Mouse (Mus musculus) CD4-positive naive resting alpha-beta T cell, adult 76 days (primary cell): ENCODE results near the gene Tmem115. TPM values are rescaled to one million over a fixed set of nuclear protein-coding genes. Genes with fewer than 3 reads are reported as not detected.

Experiments used
- total RNA-seq: library from RNA; stranded (reverse); gene quantifications from one replicate; pipeline ENCODE4 v1.2.4, GENCODE M21; 2023

Tmem115 gene
- 24.4 TPM for total RNA-seq

DNA sequence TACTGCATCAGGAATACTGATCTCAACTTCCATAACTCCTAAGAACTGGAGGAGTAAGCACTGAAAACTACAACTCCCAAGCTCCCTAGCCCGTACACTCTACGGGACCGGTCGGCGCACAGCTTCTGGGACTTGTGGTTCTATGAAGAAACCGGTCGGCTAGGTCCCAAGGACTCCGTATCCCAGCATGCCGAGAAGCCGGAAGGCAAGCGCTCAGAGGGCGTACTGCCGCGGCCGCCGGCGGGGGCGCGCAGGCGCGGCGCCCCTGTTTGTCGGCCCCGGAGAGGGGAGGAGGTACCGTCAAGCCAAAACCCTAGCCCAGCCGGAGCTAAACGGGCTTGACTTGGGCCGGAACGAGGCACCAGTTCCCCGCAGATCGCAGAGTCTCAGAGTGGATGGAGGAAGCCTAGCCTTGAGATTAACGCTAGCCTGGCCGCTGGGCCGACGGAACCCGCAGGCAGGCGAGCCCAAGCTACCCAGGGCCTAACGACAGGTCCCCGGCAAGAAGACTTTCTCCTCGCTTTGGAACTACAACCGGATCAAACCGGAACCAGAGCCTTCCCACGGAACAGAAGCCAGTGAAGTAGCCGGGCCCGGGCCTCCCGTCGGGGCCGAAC, at the start of gene Tmem115:
TSS of gene Tmem115 (plus strand) at position 155 of the 617 bp plus-strand sequence.

DNA sequence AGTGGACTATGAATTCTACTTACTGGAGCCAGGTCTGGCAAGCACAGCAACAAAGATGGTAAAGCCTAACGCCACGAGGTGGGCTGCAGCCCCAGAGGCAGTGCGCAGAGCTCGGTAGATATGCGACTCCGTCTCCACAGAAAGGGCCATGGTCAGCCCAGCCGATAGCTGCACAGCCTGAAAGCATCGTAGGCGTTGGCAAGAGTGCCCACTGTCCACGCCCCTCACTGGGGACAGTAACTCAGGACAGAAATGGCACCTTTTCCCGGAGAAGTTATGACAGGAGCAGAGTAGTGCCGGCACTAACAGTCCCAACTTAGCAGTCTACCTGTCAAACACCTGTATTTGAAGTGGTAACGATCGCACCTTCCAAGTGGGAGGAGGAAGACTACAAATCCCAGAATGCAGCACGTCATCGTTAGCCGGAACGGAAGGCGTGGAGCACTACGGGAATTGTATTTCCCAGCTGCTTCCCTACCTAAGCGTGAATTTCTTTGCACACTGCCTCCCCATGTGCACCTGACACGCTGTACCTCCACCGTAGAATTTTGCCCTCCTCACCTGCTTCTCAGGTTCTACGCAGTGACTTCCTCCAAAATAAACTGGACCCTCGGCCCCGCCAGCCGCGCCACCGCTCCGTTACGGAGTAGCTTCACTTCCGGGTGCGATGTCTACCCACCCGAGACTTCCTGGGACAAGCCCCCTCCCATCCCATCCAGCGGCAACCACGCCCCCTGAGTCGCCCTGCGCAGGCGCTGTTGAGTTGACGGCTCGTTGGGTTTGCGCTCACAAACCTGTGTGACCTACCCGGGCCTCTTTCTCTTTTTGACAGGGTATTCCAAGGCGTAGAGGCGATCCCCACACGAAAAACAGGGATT, 8.0 kb downstream of the Tmem115 start, which contains the start of the genes Cyb561d2 and Nprl2:
TSS of gene Cyb561d2 (minus strand) at position 720 of the 878 bp plus-strand sequence.
TSS of gene Nprl2 (plus strand) at position 753 of the 878 bp plus-strand sequence.

DNA sequence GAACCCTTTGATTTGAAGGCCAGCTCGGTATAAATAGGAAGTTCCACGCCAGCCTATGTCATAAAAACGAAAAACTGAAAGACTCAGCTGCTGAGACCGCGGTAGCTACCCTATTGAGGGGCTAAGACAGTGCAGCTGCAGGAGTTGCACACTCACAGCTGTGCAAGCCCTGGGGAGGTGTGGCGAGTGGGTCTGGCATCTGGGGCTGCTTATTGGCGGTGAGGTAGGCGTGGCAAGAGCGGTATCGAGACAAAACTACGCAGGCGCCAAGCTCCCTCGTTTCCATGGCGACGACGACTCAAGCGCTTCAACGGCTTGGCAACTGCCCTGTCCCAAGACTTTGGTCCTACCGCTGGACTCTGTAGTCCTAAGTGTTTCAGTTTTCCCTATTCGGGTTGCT, 13.3 kb downstream of the Tmem115 start, which contains the start of gene Zmynd10:
TSS of gene Zmynd10 (plus strand) at position 273 of the 400 bp plus-strand sequence.

DNA sequence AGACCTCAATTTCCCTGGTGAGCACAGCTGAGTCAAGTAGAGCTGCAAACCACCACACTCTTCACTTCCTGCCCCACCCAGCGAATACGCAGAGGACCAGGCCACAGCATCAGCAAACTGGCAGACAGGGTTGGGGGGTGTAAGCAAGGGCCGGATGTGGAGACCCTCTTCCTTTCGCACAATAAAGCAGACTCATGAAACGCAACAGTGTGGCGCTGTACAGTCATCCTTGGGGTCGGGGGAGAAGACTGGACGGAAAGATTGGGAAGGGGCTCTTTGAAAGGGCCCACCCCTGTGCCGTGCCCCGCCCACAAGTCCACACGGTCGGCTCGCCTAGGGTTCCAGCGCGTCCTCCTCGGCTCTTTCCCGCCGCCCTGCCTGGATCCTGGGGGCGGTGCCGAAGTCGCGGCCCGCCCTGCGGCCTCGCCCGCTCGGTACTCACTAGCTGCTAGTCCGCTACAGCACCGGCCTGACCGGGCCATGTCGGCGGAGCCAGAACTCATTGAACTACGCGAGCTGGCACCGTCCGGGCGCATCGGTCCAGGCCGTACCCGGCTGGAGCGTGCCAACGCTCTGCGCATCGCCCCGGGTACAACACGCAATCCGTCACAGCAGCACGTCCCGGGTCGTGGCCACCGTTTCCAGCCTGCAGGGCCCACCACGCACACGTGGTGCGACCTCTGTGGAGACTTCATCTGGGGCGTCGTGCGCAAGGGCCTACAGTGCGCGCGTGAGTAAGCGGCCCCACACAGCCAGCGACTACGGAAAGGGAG, 17.6 kb downstream of the Tmem115 start, which contains the start of gene Rassf1:
TSS of gene Rassf1 (plus strand) at position 439 of the 773 bp plus-strand sequence.

DNA sequence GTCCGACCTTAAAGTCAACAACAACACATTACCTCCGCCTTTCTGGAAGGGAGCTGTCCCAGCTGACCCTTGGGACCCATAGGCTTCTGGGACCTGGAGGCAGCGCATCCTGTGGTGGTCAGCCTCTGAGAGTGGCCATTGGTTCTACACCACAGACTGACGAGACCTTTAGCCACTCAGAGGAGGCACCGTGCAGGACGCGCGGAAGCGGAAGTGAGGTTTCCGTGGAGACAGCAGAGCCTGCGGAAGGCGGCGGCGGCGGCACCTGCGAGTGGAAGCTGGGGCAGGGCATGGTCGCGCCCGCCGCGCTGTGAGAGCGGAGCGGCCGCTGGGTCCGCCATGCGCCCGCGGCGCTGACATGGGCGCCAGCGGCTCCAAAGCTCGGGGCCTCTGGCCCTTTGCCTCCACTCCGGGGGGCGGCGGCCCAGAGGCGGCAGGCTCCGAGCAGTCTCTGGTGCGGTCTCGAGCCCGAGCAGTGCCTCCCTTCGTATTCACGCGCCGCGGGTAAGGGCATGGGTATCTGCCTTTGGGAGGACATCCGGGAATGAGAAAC, 29.4 kb downstream of the Tmem115 start, which contains the start of gene Tusc2:
TSS of gene Tusc2 (plus strand) at position 227 of the 553 bp plus-strand sequence.

DNA sequence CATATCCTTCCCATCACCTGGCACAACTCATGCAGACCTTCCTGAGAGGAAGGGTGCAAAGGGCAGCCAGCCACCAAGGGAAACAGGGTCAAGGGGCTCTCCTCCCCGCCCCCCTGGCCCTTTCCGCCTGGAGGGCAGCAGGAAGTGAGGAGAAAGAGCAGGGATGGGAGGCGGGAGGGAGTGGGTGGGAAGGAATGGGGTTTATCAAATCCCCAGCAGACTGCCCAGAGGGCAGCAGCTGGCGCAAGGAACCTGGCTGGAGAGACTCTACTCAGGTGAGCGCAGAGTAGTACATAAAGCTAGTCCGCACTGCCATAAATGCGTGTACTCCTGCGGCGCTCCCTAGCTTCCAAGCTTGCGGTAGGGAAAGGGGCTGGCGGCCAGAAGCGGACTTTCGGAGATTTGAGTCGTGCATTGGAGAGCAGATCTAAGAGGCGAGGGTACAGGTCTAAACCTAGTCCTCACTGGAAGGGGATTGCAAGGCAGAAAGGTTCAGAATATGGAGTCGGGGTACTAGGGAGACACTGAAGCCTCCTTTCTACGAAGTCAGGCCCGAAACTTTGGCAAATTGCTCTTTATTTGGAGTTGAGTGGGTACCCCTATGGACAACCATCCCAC, 34.1 kb downstream of the Tmem115 start, which contains the start of gene Hyal2:
TSS of gene Hyal2 (plus strand) at position 244 of the 618 bp plus-strand sequence.

DNA sequence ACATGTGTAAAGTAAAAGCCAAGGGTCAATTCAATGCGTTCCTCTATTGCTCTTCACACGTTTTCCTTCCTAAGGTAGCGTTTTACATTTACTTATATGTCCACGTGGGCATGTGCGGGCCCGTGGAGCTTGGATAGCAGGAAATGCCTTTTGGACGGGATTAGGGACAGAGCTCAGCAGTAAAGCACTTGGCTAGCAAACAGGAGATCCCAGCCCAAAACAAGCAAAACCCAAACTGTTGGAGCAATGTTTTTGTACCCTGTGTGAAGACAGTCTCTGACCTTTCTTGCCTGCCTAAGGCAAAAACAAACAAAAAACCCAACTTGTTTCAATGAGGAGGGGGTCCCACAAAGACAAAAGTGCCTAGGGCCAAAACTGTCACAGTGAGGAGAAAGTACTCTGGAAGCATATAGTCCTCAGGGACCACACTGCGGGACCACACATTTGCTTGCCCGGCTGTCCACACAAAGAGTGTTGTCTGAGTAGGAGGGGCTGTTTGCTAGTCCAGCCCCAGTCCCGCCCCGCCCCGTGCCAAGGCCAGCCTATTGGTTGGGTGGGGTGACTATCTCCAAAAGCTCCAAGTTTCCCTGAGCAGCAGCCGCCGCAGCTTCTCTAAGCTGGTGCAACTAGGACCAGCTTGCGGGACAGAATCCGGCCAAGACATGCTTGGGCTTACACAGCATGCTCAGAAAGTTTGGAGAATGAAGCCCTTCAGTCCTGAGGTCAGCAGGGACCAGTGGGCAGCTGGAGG, 42.8 kb downstream of the Tmem115 start, which contains the start of gene Hyal1:
TSS of gene Hyal1 (plus strand) at position 571 of the 751 bp plus-strand sequence.

DNA sequence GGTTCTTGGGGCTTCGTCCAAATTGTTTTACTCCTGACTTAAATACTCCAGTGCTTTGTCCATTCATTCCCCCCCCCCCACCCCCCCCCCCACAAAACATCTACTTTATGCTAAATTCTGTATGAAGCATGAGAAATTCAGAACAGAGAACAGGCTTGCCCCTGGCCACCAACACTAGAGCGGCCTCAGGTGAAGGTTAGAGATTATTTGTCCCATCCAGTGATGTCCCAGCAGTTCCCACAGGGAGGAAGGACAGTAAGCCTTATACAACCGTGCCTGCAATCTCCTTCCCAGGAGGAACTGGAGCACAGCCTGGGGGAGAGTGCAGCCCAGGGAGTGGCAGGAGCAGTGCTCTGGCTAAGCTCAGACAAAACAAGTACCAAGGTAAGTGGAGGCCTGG, 44.8 kb downstream of the Tmem115 start, which contains the start of gene Naa80:
TSS of gene Naa80 (plus strand) at position 301 of the 400 bp plus-strand sequence.

DNA sequence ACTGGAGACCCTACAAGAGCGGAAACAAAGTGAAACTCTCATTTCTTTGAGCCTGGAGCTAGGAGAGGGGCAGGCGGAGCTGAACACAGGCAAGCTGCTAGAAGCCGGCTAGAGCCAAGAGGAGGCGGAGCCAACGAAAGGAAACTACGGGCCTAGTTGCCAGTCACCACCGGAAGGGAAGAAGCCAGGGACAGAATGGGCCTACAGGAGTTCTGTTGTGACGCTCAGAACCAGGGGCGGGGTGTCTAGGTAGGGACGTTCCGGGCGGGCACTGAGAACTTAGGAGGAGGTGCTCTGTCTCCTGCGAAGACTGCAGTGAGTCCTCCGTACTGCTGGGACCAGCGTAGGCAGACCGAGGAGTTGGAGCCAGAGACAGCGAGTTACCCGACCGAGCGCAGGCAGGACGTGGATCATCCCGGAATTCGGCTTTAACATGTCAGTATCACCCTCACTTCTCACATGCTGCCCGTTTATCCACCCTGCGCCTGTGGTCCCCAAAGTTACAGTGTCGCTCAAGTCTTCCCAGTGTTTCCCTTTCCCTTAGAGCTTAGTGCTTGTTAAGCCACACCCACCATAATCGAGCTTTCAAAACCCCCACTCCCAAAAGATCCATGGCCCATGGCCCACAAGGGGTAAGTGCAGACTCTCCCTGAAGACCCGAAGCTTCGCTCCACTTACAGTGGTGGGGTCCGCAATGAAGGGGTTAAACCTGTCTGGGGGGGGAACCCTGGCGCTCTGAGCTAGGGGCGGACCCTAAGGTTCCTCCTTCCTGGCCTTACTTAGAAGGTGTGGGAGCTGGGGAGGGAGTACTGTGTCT, 47.0 kb downstream of the Tmem115 start, which contains the start of gene Hyal3:
TSS of gene Hyal3 (plus strand) at position 318 of the 817 bp plus-strand sequence.

DNA sequence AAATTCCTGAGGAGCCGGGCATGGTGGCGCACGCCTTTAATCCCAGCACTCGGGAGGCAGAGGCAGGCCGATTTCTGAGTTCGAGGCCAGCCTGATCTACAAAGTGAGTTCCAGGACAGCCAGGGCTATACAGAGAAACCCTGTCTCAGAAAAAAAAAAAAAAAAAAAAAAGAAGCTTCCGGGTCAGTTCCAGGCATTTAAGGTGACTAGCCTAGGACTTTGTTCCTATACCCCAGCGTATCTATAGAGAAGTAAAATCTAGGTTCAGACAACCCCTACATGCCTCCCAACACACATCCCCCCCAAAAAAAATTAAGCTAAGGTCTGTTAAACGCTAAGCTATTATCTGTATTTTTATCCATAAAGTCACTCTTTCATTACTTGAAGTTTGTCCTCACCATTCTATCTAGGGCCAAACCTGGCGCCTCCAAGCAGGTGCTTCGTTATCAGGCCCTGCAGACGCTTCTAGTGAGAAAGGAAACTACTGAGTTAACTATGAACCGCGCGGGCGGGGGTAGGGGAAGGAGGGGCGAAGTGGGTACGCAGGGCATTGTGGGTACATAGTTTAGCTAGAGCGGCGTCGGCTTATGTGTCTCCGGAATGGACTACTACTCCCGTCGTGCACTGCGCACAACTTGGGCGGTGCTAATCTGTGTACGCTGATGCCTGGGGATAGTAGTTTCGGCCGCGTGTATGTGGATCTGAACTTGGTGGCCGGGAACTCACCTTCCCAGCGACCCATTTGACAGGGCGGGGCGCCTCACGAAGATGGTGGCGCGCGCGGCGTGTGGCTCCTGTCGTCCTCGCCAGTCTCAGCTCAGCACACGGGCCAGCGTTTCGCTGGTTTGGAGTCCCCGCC, 53.5 kb downstream of the Tmem115 start, which contains the start of gene Ifrd2:
TSS of gene Ifrd2 (plus strand) at position 669 of the 859 bp plus-strand sequence.

Other genes with a start within 250 kb of the Tmem115 start
- gene Mapkapk3, start 244.1 kb upstream of the Tmem115 start, total RNA-seq: 52.7 TPM
- gene Cish, start 237.9 kb upstream of the Tmem115 start, total RNA-seq: 22.7 TPM
- gene Hemk1, start 195.6 kb upstream of the Tmem115 start, total RNA-seq: 7.8 TPM
- gene 6430571L13Rik, start 193.3 kb upstream of the Tmem115 start, total RNA-seq: 0.41 TPM
- 0.70 TPM for gene Cacna2d2, start 134.3 kb upstream of the Tmem115 start, total RNA-seq
- 16.0 TPM for gene Cyb561d2, start 8.2 kb downstream of the Tmem115 start, total RNA-seq
- 18.9 TPM for gene Nprl2, start 8.3 kb downstream of the Tmem115 start, total RNA-seq
- gene Zmynd10, start 13.4 kb downstream of the Tmem115 start, total RNA-seq: 1.2 TPM
- 74.0 TPM for gene Rassf1, start 17.6 kb downstream of the Tmem115 start, total RNA-seq
- gene Tusc2, start 29.3 kb downstream of the Tmem115 start, total RNA-seq: 13.3 TPM
- 2.3 TPM for gene Hyal2, start 34.0 kb downstream of the Tmem115 start, total RNA-seq
- gene Hyal1, start 43.0 kb downstream of the Tmem115 start, total RNA-seq: 2.1 TPM
- gene Naa80, start 44.9 kb downstream of the Tmem115 start, total RNA-seq: 9.5 TPM
- 1.3 TPM for gene Hyal3, start 46.9 kb downstream of the Tmem115 start, total RNA-seq
- gene Ifrd2, start 53.7 kb downstream of the Tmem115 start, total RNA-seq: 19.8 TPM
- gene Sema3b, start 75.3 kb downstream of the Tmem115 start, total RNA-seq: 0.15 TPM
- gene Gnai2, start 101.4 kb downstream of the Tmem115 start, total RNA-seq: 430 TPM
- not detected for gene Slc38a3, start 135.6 kb downstream of the Tmem115 start, total RNA-seq
- 2.1 TPM for gene Gnat1, start 145.8 kb downstream of the Tmem115 start, total RNA-seq
- 1.3 TPM for gene Sema3f, start 176.5 kb downstream of the Tmem115 start, total RNA-seq
- 249 TPM for gene Rbm5, start 237.1 kb downstream of the Tmem115 start, total RNA-seq